ENCODE assay signal across 8 mouse cellular contexts in genomic region chr10:94829407-94829806, GRCm38 (mm10).
DNase-seq lines count a peak whose midpoint lies in the region; ATAC-seq and TF ChIP-seq lines count a peak whose summit lies in the region.

No protein-coding gene starts in this region.

- peak; percentile 70 for DNase-seq in 416B (ENCODE audit: low read depth)
- DNase-seq in layer of hippocampus, adult 18-20 months (ENCODE audit: low spot score in 2 of 2) = peak; percentile 81 to 91
- DNase-seq in lung, embryonic 14.5 days = peak; percentile 98
- peak; percentile 89 to 94 for DNase-seq in right cerebral cortex, adult 2 months (ENCODE audit: low spot score in 2 of 2)
- DNase-seq in urinary bladder, adult 2 months (ENCODE audit: low spot score) = peak; percentile 25

- ATAC-seq in activated CD4-positive, CD25-positive, alpha-beta regulatory T cell, adult 4 months = peak; percentile 48
- ATAC-seq in embryonic facial prominence, embryonic 15.5 days (ENCODE audit: insufficient number of reproducible peaks, low FRiP score, low TSS enrichment, low read depth) = peak; percentile 86
- ATAC-seq in heart, embryonic 16.5 days (replicated peaks; ENCODE audit: extremely low read depth, insufficient read depth, low FRiP score) = peak; percentile 90
- ATAC-seq in lung, embryonic 14.5 days (ENCODE audit: insufficient read depth) = peak; percentile 87

- H3K4me1 ChIP-seq in embryonic facial prominence, embryonic 15.5 days = peaks cover 47% of the 10 kb centered on the region
- peaks cover 30% of the 10 kb centered on the region for H3K4me1 ChIP-seq in heart, embryonic 16.5 days (ENCODE audit: control insufficient read depth, insufficient read depth, low read length)
- H3K4me1 ChIP-seq in lung, embryonic 14.5 days (ENCODE audit: insufficient read depth) = peaks cover 13% of the 10 kb centered on the region

- H3K27me3 ChIP-seq in embryonic facial prominence, embryonic 15.5 days = no peaks in the 10 kb centered on the region; the same call in 1 of the 2 replicates
- no peaks in the 10 kb centered on the region for H3K27me3 ChIP-seq in heart, embryonic 16.5 days (ENCODE audit: control insufficient read depth, insufficient read depth, low read length)
- no peaks in the 10 kb centered on the region for H3K27me3 ChIP-seq in lung, embryonic 14.5 days (ENCODE audit: insufficient read depth, low read length)

- 16% methylated on average over 6 of the region's 6 CpGs for WGBS in embryonic facial prominence, embryonic 15.5 days
- 5% methylated on average over 6 of the region's 6 CpGs for WGBS in heart, embryonic 16.5 days
- 10% methylated on average over 6 of the region's 6 CpGs for WGBS in lung, embryonic 14.5 days

- H3K36me3 ChIP-seq in embryonic facial prominence, embryonic 15.5 days = no peaks in the 10 kb centered on the region
- H3K36me3 ChIP-seq in heart, embryonic 16.5 days (ENCODE audit: control insufficient read depth, insufficient read depth) = no peaks in the 10 kb centered on the region
- peaks cover 3% of the 10 kb centered on the region; the same call in 1 of the 2 replicates for H3K36me3 ChIP-seq in lung, embryonic 14.5 days (ENCODE audit: insufficient read depth)

- H3K4me2 ChIP-seq in embryonic facial prominence, embryonic 15.5 days (replicated peaks) = peak overlapping the region; percentile 31
- H3K4me2 ChIP-seq in heart, embryonic 16.5 days (ENCODE audit: low read depth, low read length) = peak overlapping the region; percentile 52
- peak overlapping the region; percentile 42 for H3K4me2 ChIP-seq in lung, embryonic 14.5 days

- TF ChIP-seq CTCF in lung, embryonic 14.5 days (IDR thresholded peaks at IDR 0.05; ENCODE audit: low read depth) = 0 out of 2 replicates have a peak, but pooled peaks have one; percentile 13

- peak overlapping the region; percentile 80 for H3K27ac ChIP-seq in embryonic facial prominence, embryonic 15.5 days (replicated peaks)
- peak overlapping the region; percentile 87 for H3K27ac ChIP-seq in heart, embryonic 16.5 days (ENCODE audit: low read length)
- peak overlapping the region; percentile 98 for H3K27ac ChIP-seq in lung, embryonic 14.5 days (ENCODE audit: low read depth)

- no peaks in the 10 kb centered on the region for H3K9me3 ChIP-seq in embryonic facial prominence, embryonic 15.5 days (replicated peaks)
- H3K9me3 ChIP-seq in heart, embryonic 16.5 days (replicated peaks; ENCODE audit: control insufficient read depth, low read length) = no peaks in the 10 kb centered on the region
- no peaks in the 10 kb centered on the region for H3K9me3 ChIP-seq in lung, embryonic 14.5 days (ENCODE audit: low read depth, low read length)

- H3K9ac ChIP-seq in embryonic facial prominence, embryonic 15.5 days = no peak overlapping the region
- H3K9ac ChIP-seq in heart, embryonic 16.5 days (ENCODE audit: low read length) = peak overlapping the region; percentile 37
- H3K9ac ChIP-seq in lung, embryonic 14.5 days = peak overlapping the region; percentile 21

- no peak overlapping the region for H3K4me3 ChIP-seq in embryonic facial prominence, embryonic 15.5 days (replicated peaks)
- H3K4me3 ChIP-seq in heart, embryonic 16.5 days (ENCODE audit: low read length) = peak overlapping the region; percentile 18; the same call in 1 of the 2 replicates
- H3K4me3 ChIP-seq in lung, embryonic 14.5 days (ENCODE audit: low read depth, low read length) = no peak overlapping the region

Comparison
In these comparisons a context has a peak if more than half of its experiments do, and no peak if none do; other contexts are left out.
1. DNase-seq: peak in every context shown above with its lines; median percentile 98 in lung, embryonic 14.5 days; 92 in right cerebral cortex, adult 2 months; 86 in layer of hippocampus, adult 18-20 months; 70 in 416B; 25 in urinary bladder, adult 2 months.